Mouse (Mus musculus): ENCODE results near the gene Mettl7a2.

GRCm38 (mm10) chr15:100355876-100356275 is 2.9 kb downstream of the Mettl7a2 start:
- TF ChIP-seq CTCF (IDR thresholded peaks at IDR 0.05; ENCODE audit: low read depth, low read length): no peak
- TF ChIP-seq TAL1 (conservative IDR thresholded peaks at IDR 0.05; ENCODE audit: low read depth, low read length): no peak
- no peak for TF ChIP-seq GATA2 (IDR thresholded peaks at IDR 0.05; ENCODE audit: borderline replicate concordance, low read depth, low read length)

Measured in G1E (cell line).